Mouse (Mus musculus): Measurements from ENCODE around the gene AI987944. TPM values are rescaled to one million over a fixed set of nuclear protein-coding genes. Genes with fewer than 3 reads are reported as not detected.

Gene AI987944
- polyA plus RNA-seq (2015; fragmentation: Nextera tagmentation; extraction: Ambion mirVana): 10.4 and 10.6 TPM in 2 replicates

GRCm38 (mm10) chr7:41393048-41393971 is at the start of gene AI987944:
AI987944 (minus strand) TSS chr7:41393379.
- peak; percentile 99 for ATAC-seq
- Histone ChIP-seq H3K4me1 (ENCODE audit: control insufficient read depth, insufficient read depth, low read depth, low read length) (no peaks in the 10 kb centered on the region; the same call in 1 of the 2 replicates), H3K4me2 (ENCODE audit: low read length) (peak within 1 kb of the TSS; percentile 64), H3K9me3 (ENCODE audit: control insufficient read depth, low read length) (no peaks in the 10 kb centered on the region), H3K27ac (ENCODE audit: low read depth, low read length) (peak within 1 kb of the TSS; percentile 87), H3K9ac (ENCODE audit: low read depth, low read length) (peak within 1 kb of the TSS; percentile 64), H3K4me3 (ENCODE audit: low read length) (peak within 1 kb of the TSS; percentile 55), H3K36me3 (ENCODE audit: control insufficient read depth, insufficient read depth, low read length) (no peaks in the 10 kb centered on the region), H3K27me3 (replicated peaks; ENCODE audit: control insufficient read depth, insufficient read depth, low read length) (no peaks in the 10 kb centered on the region)
- WGBS: under 1% methylated on average over 25 of the region's 25 CpGs

DNA sequence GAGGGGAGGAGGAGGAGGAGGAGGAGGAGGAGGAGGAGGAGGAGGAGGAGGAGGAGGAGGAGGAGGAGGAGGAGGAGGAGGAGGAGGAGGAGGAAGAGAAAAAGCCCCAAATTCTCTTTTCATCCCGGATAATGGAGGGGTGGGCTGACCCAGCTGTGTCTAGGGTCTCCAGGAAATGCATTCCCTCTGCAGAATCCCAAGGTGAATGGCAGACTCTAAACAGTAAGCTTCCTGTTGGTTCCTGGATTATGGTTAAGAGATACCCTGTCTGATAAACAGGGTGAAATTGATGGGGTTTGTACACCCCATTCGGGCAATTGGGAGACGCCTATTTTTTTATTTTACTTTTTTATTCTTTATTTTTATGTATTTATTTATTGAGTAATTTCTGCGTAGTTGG is 951 bp upstream of the AI987944 start:
- Histone ChIP-seq H3K27ac (ENCODE audit: low read depth, low read length) (no peak overlapping the region), H3K27me3 (replicated peaks; ENCODE audit: control insufficient read depth, insufficient read depth, low read length) (no peaks in the 10 kb centered on the region), H3K9me3 (ENCODE audit: control insufficient read depth, low read length) (no peaks in the 10 kb centered on the region), H3K4me1 (ENCODE audit: control insufficient read depth, insufficient read depth, low read depth, low read length) (no peaks in the 10 kb centered on the region; the same call in 1 of the 2 replicates), H3K36me3 (ENCODE audit: control insufficient read depth, insufficient read depth, low read length) (no peaks in the 10 kb centered on the region), H3K9ac (ENCODE audit: low read depth, low read length) (no peak overlapping the region), H3K4me3 (ENCODE audit: low read length) (peak overlapping the region; percentile 16), H3K4me2 (ENCODE audit: low read length) (peak overlapping the region; percentile 64)
- ATAC-seq: no peak
- WGBS: 66% methylated on average over 4 of the region's 4 CpGs

Other genes starting within 250 kb of the AI987944 start
- not detected in 2 replicates for gene Gm5592, start 239.5 kb downstream of the AI987944 start, polyA plus RNA-seq (2015; fragmentation: Nextera tagmentation; extraction: Ambion mirVana)
- 0.70 and 0.75 TPM in 2 replicates for gene Vmn2r57, start 55.3 kb upstream of the AI987944 start, polyA plus RNA-seq (2015; fragmentation: Nextera tagmentation; extraction: Ambion mirVana)
- 0.11 and 0.19 TPM in 2 replicates for gene Gm20449, start 106.0 kb upstream of the AI987944 start, polyA plus RNA-seq (2015; fragmentation: Nextera tagmentation; extraction: Ambion mirVana)
- 6.1 and 6.4 TPM in 2 replicates for gene AW146154, start 106.5 kb upstream of the AI987944 start, polyA plus RNA-seq (2015; fragmentation: Nextera tagmentation; extraction: Ambion mirVana)
- not detected in 2 replicates for gene Gm6871, start 180.3 kb upstream of the AI987944 start, polyA plus RNA-seq (2015; fragmentation: Nextera tagmentation; extraction: Ambion mirVana)
- 11.7 and 13.3 TPM in 2 replicates for gene 2610021A01Rik, start 205.9 kb upstream of the AI987944 start, polyA plus RNA-seq (2015; fragmentation: Nextera tagmentation; extraction: Ambion mirVana)
- 23.4 and 23.7 TPM in 2 replicates for gene Zfp788, start 239.8 kb upstream of the AI987944 start, polyA plus RNA-seq (2015; fragmentation: Nextera tagmentation; extraction: Ambion mirVana)